Mouse (Mus musculus) lung, embryonic 16.5 days (tissue): ENCODE measurements at regions not wholly inside any gene's neighbourhood (a gene's known extent, or its start where the extent isn't known, plus 50 kb on each side); places are given as distances from the start of the nearest gene placed in this dataset.

ENCODE experiments used
- ATAC-seq: fragments of 200-750 bp; cut with Nextera tagmentation; 2 replicates; pipeline ENCODE4 v1.8.0; 2017; ENCODE audit warnings: low read depth, mild to moderate bottlenecking, moderate library complexity
- H3K27ac ChIP-seq: fragments of 300-500 bp; sonication (generic); 2 replicates; pipeline ENCODE4 v1.5.1; 2014; ENCODE audit warnings: mild to moderate bottlenecking, control low read depth, low read length
- H3K27me3 ChIP-seq: fragments of 300-500 bp; sonication (generic); 2 replicates; pipeline ENCODE4 v1.6.1; 2014; ENCODE audit warnings: low read depth, low read length, mixed read lengths; ENCODE audit not compliant: control insufficient read depth, insufficient read depth
- H3K36me3 ChIP-seq: fragments of 300-500 bp; sonication (generic); 2 replicates; pipeline ENCODE4 v1.6.1; 2014; ENCODE audit warnings: low read length; ENCODE audit not compliant: control insufficient read depth, insufficient read depth
- H3K4me1 ChIP-seq: fragments of 300-500 bp; sonication (generic); replicated peaks from 2 replicates; pipeline ENCODE4 v1.6.1; 2014; ENCODE audit warnings: low read length, mixed read lengths; ENCODE audit not compliant: control insufficient read depth, insufficient read depth
- H3K4me2 ChIP-seq: fragments of 300-500 bp; sonication (generic); 2 replicates; pipeline ENCODE4 v1.6.1; 2014; ENCODE audit warnings: low read depth, low read length, control low read depth
- H3K4me3 ChIP-seq: fragments of 300-500 bp; sonication (generic); 2 replicates; pipeline ENCODE4 v1.5.1; 2014; ENCODE audit warnings: mild to moderate bottlenecking, low read length, control low read depth
- H3K9ac ChIP-seq: fragments of 300-500 bp; sonication (generic); 2 replicates; pipeline ENCODE4 v1.6.1; 2014; ENCODE audit warnings: low read length, control low read depth
- H3K9me3 ChIP-seq: fragments of 300-500 bp; sonication (generic); 2 replicates; pipeline ENCODE4 v1.6.1; 2016; ENCODE audit warnings: low read length; ENCODE audit not compliant: control insufficient read depth
- WGBS: fragments of 180-500 bp; shearing (Covaris S2); extraction: QIAGEN DNeasy Blood & Tissue Kit; methylation state at CpG from one replicate; pipeline ENCODE4 v1.1.7; 2014; 5-methylcytosine and 5-hydroxymethylcytosine counted together

DNA sequence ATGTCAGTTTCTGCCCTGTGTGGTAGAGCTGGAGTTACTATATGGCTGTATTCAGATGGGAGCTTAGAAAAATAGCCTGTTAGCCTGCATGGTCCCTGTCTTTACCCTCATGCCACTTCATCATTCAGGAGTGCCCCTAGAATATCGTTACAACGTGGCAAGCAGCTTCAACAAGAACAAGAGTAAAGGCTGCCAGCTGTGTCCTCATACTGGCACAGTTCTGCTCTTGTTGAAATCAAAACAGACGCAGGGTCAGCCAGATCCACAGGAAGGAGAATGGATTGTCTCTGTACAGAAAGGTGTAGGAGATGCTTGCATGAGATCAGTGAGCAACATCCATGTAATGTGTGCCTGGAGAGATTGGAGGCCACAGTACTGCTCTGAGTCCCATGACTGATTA is 122.4 kb upstream of the Jade1 start:
- Histone ChIP-seq H3K4me2 (no peak overlapping the region), H3K27ac (no peak overlapping the region), H3K36me3 (no peaks in the 10 kb centered on the region), H3K9me3 (no peaks in the 10 kb centered on the region), H3K9ac (no peak overlapping the region), H3K4me1 (no peaks in the 10 kb centered on the region), H3K27me3 (no peaks in the 10 kb centered on the region), H3K4me3 (no peak overlapping the region)
- ATAC-seq = no peak
- WGBS = 38% methylated on average over 3 of the region's 3 CpGs

- 64% methylated on average over 5 of the region's 5 CpGs for WGBS
Measured at GRCm38 (mm10) chr3:41432376-41432775, 123.2 kb upstream of the Jade1 start.

GRCm38 (mm10) chr3:41430191-41430590 is 125.3 kb upstream of the Jade1 start:
- Histone ChIP-seq H3K4me2 (no peak overlapping the region), H3K9ac (no peak overlapping the region), H3K4me1 (no peaks in the 10 kb centered on the region), H3K4me3 (no peak overlapping the region), H3K36me3 (no peaks in the 10 kb centered on the region), H3K9me3 (no peaks in the 10 kb centered on the region), H3K27me3 (no peaks in the 10 kb centered on the region), H3K27ac (no peak overlapping the region)
- no peak for ATAC-seq
- 28% methylated on average over 3 of the region's 3 CpGs for WGBS

More at GRCm38 (mm10) chr3:41432376-41432775, 123.2 kb upstream of the Jade1 start:
- Histone ChIP-seq H3K27me3 (no peaks in the 10 kb centered on the region), H3K4me3 (no peak overlapping the region), H3K9me3 (no peaks in the 10 kb centered on the region), H3K9ac (no peak overlapping the region), H3K4me1 (no peaks in the 10 kb centered on the region), H3K4me2 (no peak overlapping the region), H3K27ac (no peak overlapping the region), H3K36me3 (no peaks in the 10 kb centered on the region)
- no peak for ATAC-seq

DNA sequence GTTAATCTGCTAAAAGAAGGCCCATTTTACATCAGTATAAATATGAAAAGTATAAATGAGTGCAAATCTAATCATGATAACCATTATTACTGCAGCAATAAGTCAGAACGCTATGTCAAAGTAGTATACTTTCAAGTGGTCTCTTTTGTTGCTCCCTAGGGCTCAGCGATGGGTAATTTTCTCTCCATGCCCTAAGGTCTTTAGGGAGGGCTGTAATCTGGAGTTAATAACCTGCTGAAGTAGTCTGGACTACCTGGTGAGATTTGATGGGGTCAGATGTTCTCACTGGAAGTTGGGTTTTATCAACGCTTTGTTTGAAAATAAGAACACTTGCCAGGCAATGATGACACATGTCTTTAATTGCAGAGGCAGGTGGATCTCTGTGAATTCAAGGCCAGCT is 128.6 kb upstream of the Jade1 start:
- Histone ChIP-seq H3K4me1 (no peaks in the 10 kb centered on the region), H3K9ac (no peak overlapping the region), H3K4me2 (no peak overlapping the region), H3K27ac (no peak overlapping the region), H3K36me3 (no peaks in the 10 kb centered on the region), H3K4me3 (no peak overlapping the region), H3K9me3 (no peaks in the 10 kb centered on the region), H3K27me3 (no peaks in the 10 kb centered on the region)
- 81% methylated on average over 3 of the region's 3 CpGs for WGBS
- no peak for ATAC-seq

- H3K4me3 ChIP-seq = no peak overlapping the region
- H3K27me3 ChIP-seq = no peaks in the 10 kb centered on the region
- no peak overlapping the region for H3K4me2 ChIP-seq
- H3K9ac ChIP-seq = no peak overlapping the region
- H3K4me1 ChIP-seq = no peaks in the 10 kb centered on the region
- H3K36me3 ChIP-seq = no peaks in the 10 kb centered on the region
- ATAC-seq = no peak
- 77% methylated on average over 8 of the region's 8 CpGs for WGBS
- no peak overlapping the region for H3K27ac ChIP-seq
- no peaks in the 10 kb centered on the region for H3K9me3 ChIP-seq
Measured at GRCm38 (mm10) chr3:41425863-41426262, 129.7 kb upstream of the Jade1 start.

DNA sequence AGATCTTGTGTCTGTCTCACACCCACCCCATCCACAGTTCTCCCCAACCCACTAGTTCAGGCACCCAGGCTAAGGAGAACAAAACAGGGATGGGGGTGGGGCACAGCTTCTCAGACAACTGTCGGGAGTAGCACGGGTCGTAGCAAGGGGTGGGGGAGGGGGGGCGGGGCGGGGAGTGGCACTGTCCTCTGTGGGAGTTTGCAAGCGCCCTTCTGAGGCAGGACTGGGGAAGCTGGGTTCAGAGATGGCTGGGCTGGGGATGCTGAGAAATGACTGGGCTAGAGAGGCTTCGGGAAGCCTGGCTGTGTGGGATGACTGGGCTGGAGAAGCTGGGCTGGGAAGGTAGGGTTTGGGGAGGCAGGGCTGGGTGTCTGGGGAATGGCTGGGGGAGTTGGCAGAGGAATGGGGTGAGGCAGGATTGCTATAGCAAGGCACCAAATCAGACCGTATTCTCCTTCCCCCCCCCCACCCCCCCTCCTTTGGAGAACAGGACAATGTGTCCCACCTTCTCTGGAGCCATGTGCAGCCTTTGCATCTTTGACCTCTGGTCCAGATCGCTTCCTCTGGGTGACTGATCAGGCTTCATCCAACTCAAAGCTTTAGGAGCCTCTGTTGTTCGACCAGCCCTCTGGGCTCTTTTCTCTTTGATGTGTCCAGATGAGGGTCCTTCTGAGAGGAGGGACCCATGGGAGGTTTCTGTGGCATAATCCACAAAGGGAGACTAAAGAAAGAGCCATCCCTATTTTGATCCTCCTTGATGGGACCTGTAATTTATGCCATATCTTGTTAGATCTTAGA is 131.2 kb upstream of the Jade1 start:
- 19% methylated on average over 10 of the region's 10 CpGs for WGBS
- Histone ChIP-seq H3K4me3 (no peak overlapping the region), H3K27ac (no peak overlapping the region), H3K9ac (no peak overlapping the region), H3K36me3 (no peaks in the 10 kb centered on the region), H3K4me1 (no peaks in the 10 kb centered on the region), H3K4me2 (no peak overlapping the region), H3K9me3 (no peaks in the 10 kb centered on the region), H3K27me3 (no peaks in the 10 kb centered on the region)
- ATAC-seq = 0 out of 2 replicates have a peak, but pooled peaks have one; percentile 17

GRCm38 (mm10) chr3:41423630-41424029 is 131.9 kb upstream of the Jade1 start:
- 65% methylated on average over 5 of the region's 5 CpGs for WGBS
- no peak overlapping the region for H3K27ac ChIP-seq
- no peaks in the 10 kb centered on the region for H3K27me3 ChIP-seq
- no peak overlapping the region for H3K4me2 ChIP-seq
- H3K36me3 ChIP-seq = no peaks in the 10 kb centered on the region
- H3K9me3 ChIP-seq = no peaks in the 10 kb centered on the region
- H3K4me3 ChIP-seq = no peak overlapping the region
- no peak overlapping the region for H3K9ac ChIP-seq
- ATAC-seq = no peak
- no peaks in the 10 kb centered on the region for H3K4me1 ChIP-seq

GRCm38 (mm10) chr3:41422615-41423579 is 132.6 kb upstream of the Jade1 start:
- no peaks in the 10 kb centered on the region for H3K9me3 ChIP-seq
- WGBS = 27% methylated on average over 14 of the region's 14 CpGs
- H3K36me3 ChIP-seq = no peaks in the 10 kb centered on the region
- no peak for ATAC-seq
- no peak overlapping the region for H3K9ac ChIP-seq
- no peak overlapping the region for H3K4me2 ChIP-seq
- no peaks in the 10 kb centered on the region for H3K4me1 ChIP-seq
- H3K27me3 ChIP-seq = no peaks in the 10 kb centered on the region
- H3K27ac ChIP-seq = no peak overlapping the region
- H3K4me3 ChIP-seq = no peak overlapping the region

DNA sequence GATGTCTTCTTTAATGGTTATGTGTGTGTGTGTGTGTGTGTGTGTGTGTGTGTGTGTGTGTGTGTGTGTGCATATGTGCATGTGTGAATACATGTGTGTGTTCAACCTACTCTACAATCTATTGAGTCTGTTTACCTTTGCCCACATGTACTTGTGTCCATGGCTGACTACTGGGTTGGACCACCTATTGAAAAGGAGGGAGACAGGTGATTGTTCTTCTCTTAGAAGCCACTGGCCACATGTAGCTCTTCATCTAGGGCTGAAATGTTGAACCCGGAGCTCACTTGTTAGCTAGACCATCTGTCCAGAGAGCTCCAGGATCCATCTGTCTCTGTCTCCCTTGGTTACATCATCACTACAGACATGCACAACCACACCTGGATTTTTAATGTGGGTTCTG is 141.8 kb upstream of the Jade1 start:
- Histone ChIP-seq H3K9ac (no peak overlapping the region), H3K9me3 (no peaks in the 10 kb centered on the region), H3K4me1 (peaks cover 6% of the 10 kb centered on the region; the same call in 1 of the 2 replicates), H3K4me2 (no peak overlapping the region), H3K36me3 (no peaks in the 10 kb centered on the region), H3K27me3 (no peaks in the 10 kb centered on the region), H3K4me3 (no peak overlapping the region), H3K27ac (no peak overlapping the region)
- ATAC-seq = no peak
- WGBS = 81% methylated on average over 1 of the region's 1 CpGs
